Mouse (Mus musculus) hindbrain, embryonic 16.5 days (tissue): ENCODE data around the gene Csad. TPM values are rescaled to one million over a fixed set of nuclear protein-coding genes. Genes with fewer than 3 reads are reported as not detected.
A peak's percentile ranks its signal among the peaks of the same experiment; 100 is the strongest.

Experiments
- ATAC-seq: fragments of 200-750 bp; cut with Nextera tagmentation; 2 replicates; pipeline ENCODE4 v1.8.0; 2017; ENCODE audit warnings: moderate TSS enrichment, moderate library complexity
- H3K27ac ChIP-seq: fragments of 300-500 bp; sonication (generic); 2 replicates; pipeline ENCODE4 v1.5.1; 2014; ENCODE audit warnings: low read depth, mild to moderate bottlenecking, control low read depth, low read length, moderate library complexity
- H3K27me3 ChIP-seq: fragments of 300-500 bp; sonication (generic); replicated peaks from 2 replicates; pipeline ENCODE4 v1.6.1; 2014; ENCODE audit warnings: low read length; ENCODE audit not compliant: control insufficient read depth, insufficient read depth
- H3K36me3 ChIP-seq: fragments of 300-500 bp; sonication (generic); 2 replicates; pipeline ENCODE4 v1.6.1; 2014; ENCODE audit warnings: mild to moderate bottlenecking, low read length, moderate library complexity, mixed read lengths; ENCODE audit not compliant: control insufficient read depth, insufficient read depth
- H3K4me1 ChIP-seq: fragments of 300-500 bp; sonication (generic); 2 replicates; pipeline ENCODE4 v1.6.1; 2014; ENCODE audit warnings: low read depth, low read length; ENCODE audit not compliant: control insufficient read depth, insufficient read depth
- H3K4me2 ChIP-seq: fragments of 300-500 bp; sonication (generic); 2 replicates; pipeline ENCODE4 v1.6.1; 2014; ENCODE audit warnings: mild to moderate bottlenecking, low read length, control low read depth, moderate library complexity
- H3K4me3 ChIP-seq: fragments of 300-500 bp; sonication (generic); 2 replicates; pipeline ENCODE4 v1.5.1; 2014; ENCODE audit warnings: mild to moderate bottlenecking, low read length, control low read depth, moderate library complexity
- H3K9ac ChIP-seq: fragments of 300-500 bp; sonication (generic); 2 replicates; pipeline ENCODE4 v1.6.1; 2014; ENCODE audit warnings: low read depth, mild to moderate bottlenecking, control low read depth, low read length, moderate library complexity
- H3K9me3 ChIP-seq: fragments of 300-500 bp; sonication (generic); 2 replicates; pipeline ENCODE4 v1.6.1; 2014; ENCODE audit warnings: mild to moderate bottlenecking, low read length, moderate library complexity; ENCODE audit not compliant: control insufficient read depth
- WGBS: fragments of 180-500 bp; shearing (Covaris S2); extraction: QIAGEN DNeasy Blood & Tissue Kit; methylation state at CpG from one replicate; pipeline ENCODE4 v1.1.7; 2014; 5-methylcytosine and 5-hydroxymethylcytosine counted together
- polyA plus RNA-seq: library from polyadenylated mRNA; unstranded; fragments of >200 nt; fragmentation: Nextera tagmentation; extraction: Ambion mirVana; gene quantifications from 2 replicates; pipeline ENCODE4 v1.2.1, GENCODE M21; 2015

Csad gene
- polyA plus RNA-seq, 1 experiment from 2014 or later, result 35.5 TPM

GRCm38 (mm10) chr15:102146882-102147281 is 57.6 kb downstream of the Csad start:
- ATAC-seq, result peak; percentile 54; the same call in 1 of the 2 replicates
- no peaks in the 10 kb centered on the region; the same call in 1 of the 2 replicates for H3K4me1 ChIP-seq
- H3K36me3 ChIP-seq, result no peaks in the 10 kb centered on the region
- H3K9me3 ChIP-seq, result no peaks in the 10 kb centered on the region
- 4% methylated on average over 1 of the region's 1 CpGs for WGBS
- H3K27me3 ChIP-seq, result peaks cover 26% of the 10 kb centered on the region
- H3K4me3 ChIP-seq, result no peak overlapping the region
- no peak overlapping the region for H3K27ac ChIP-seq
- no peak overlapping the region for H3K9ac ChIP-seq
- no peak overlapping the region for H3K4me2 ChIP-seq

GRCm38 (mm10) chr15:102146089-102146488 is 58.4 kb downstream of the Csad start:
- H3K36me3 ChIP-seq, result no peaks in the 10 kb centered on the region
- H3K9me3 ChIP-seq, result no peaks in the 10 kb centered on the region
- no peaks in the 10 kb centered on the region; the same call in 1 of the 2 replicates for H3K4me1 ChIP-seq
- H3K9ac ChIP-seq, result no peak overlapping the region
- H3K4me3 ChIP-seq, result no peak overlapping the region
- 90% methylated on average over 5 of the region's 5 CpGs for WGBS
- no peak overlapping the region for H3K27ac ChIP-seq
- H3K4me2 ChIP-seq, result no peak overlapping the region
- peaks cover 26% of the 10 kb centered on the region for H3K27me3 ChIP-seq
- ATAC-seq, result no peak

GRCm38 (mm10) chr15:102145330-102145729 is 59.2 kb downstream of the Csad start:
- no peak for ATAC-seq
- 87% methylated on average over 10 of the region's 10 CpGs for WGBS

GRCm38 (mm10) chr15:102144726-102145125 is 59.8 kb downstream of the Csad start:
- H3K4me3 ChIP-seq, result no peak overlapping the region
- H3K4me2 ChIP-seq, result peak overlapping the region; percentile 8; the same call in 1 of the 2 replicates
- H3K27me3 ChIP-seq, result peaks cover 26% of the 10 kb centered on the region
- no peak overlapping the region for H3K27ac ChIP-seq
- H3K9me3 ChIP-seq, result no peaks in the 10 kb centered on the region
- 18% methylated on average over 19 of the region's 19 CpGs for WGBS
- H3K36me3 ChIP-seq, result no peaks in the 10 kb centered on the region
- peak overlapping the region; percentile 11; the same call in 1 of the 2 replicates for H3K9ac ChIP-seq
- H3K4me1 ChIP-seq, result no peaks in the 10 kb centered on the region; the same call in 1 of the 2 replicates
- ATAC-seq, result no peak

More at GRCm38 (mm10) chr15:102145330-102145729, 59.2 kb downstream of the Csad start:
- no peak overlapping the region for H3K4me2 ChIP-seq
- no peaks in the 10 kb centered on the region; the same call in 1 of the 2 replicates for H3K4me1 ChIP-seq
- H3K36me3 ChIP-seq, result no peaks in the 10 kb centered on the region
- no peaks in the 10 kb centered on the region for H3K9me3 ChIP-seq
- no peak overlapping the region for H3K9ac ChIP-seq
- H3K27me3 ChIP-seq, result peaks cover 26% of the 10 kb centered on the region
- H3K27ac ChIP-seq, result no peak overlapping the region
- no peak overlapping the region for H3K4me3 ChIP-seq

GRCm38 (mm10) chr15:102144274-102144711 is 60.2 kb downstream of the Csad start, which contains the start of gene Igfbp6:
Gene Igfbp6 (plus strand): TSS chr15:102144362.
- Histone ChIP-seq H3K9ac (peak within 1 kb of the TSS; percentile 11; the same call in 1 of the 2 replicates), H3K4me3 (no peak within 1 kb of the TSS)
- 10% methylated on average over 22 of the region's 22 CpGs for WGBS

GRCm38 (mm10) chr15:102142914-102143912 is 61.3 kb downstream of the Csad start:
- no peak overlapping the region for H3K9ac ChIP-seq
- H3K4me3 ChIP-seq, result no peak overlapping the region
- H3K9me3 ChIP-seq, result no peaks in the 10 kb centered on the region
- H3K4me2 ChIP-seq, result no peak overlapping the region
- H3K27me3 ChIP-seq, result peaks cover 26% of the 10 kb centered on the region
- no peak overlapping the region for H3K27ac ChIP-seq
- WGBS, result 55% methylated on average over 23 of the region's 23 CpGs
- no peak for ATAC-seq
- H3K36me3 ChIP-seq, result no peaks in the 10 kb centered on the region
- no peaks in the 10 kb centered on the region; the same call in 1 of the 2 replicates for H3K4me1 ChIP-seq

More at GRCm38 (mm10) chr15:102144274-102144711, 60.2 kb downstream of the Csad start, which contains the start of gene Igfbp6:
- ATAC-seq, result no peak
- H3K36me3 ChIP-seq, result no peaks in the 10 kb centered on the region
- peaks cover 26% of the 10 kb centered on the region for H3K27me3 ChIP-seq
- no peaks in the 10 kb centered on the region for H3K9me3 ChIP-seq
- H3K4me1 ChIP-seq, result no peaks in the 10 kb centered on the region; the same call in 1 of the 2 replicates
- peak within 1 kb of the TSS; percentile 8; the same call in 1 of the 2 replicates for H3K4me2 ChIP-seq
- H3K27ac ChIP-seq, result no peak within 1 kb of the TSS

- Histone ChIP-seq H3K36me3 (no peaks in the 10 kb centered on the region), H3K9ac (no peak overlapping the region), H3K27ac (no peak overlapping the region), H3K4me2 (no peak overlapping the region), H3K4me3 (no peak overlapping the region), H3K4me1 (peaks cover 6% of the 10 kb centered on the region), H3K27me3 (peaks cover 26% of the 10 kb centered on the region), H3K9me3 (no peaks in the 10 kb centered on the region)
- WGBS, result 91% methylated on average over 5 of the region's 5 CpGs
- ATAC-seq, result no peak
Observed at GRCm38 (mm10) chr15:102141120-102141519, 63.4 kb downstream of the Csad start.

- Histone ChIP-seq H3K4me1 (peaks cover 13% of the 10 kb centered on the region), H3K36me3 (peaks cover 10% of the 10 kb centered on the region; the same call in 1 of the 2 replicates), H3K27me3 (no peaks in the 10 kb centered on the region), H3K4me2 (peak within 1 kb of the TSS; percentile 64), H3K27ac (peak within 1 kb of the TSS; percentile 88), H3K4me3 (peak within 1 kb of the TSS; percentile 86), H3K9ac (peak within 1 kb of the TSS; percentile 95), H3K9me3 (no peaks in the 10 kb centered on the region)
- WGBS, result 0% methylated on average over 50 of the region's 50 CpGs
- ATAC-seq, result peak; percentile 99
Observed at GRCm38 (mm10) chr15:102136129-102136758, 68.3 kb downstream of the Csad start, which contains the start of gene Spryd3. Gene Spryd3 (minus strand): TSS chr15:102136234.
